Mouse (Mus musculus): Measurements from ENCODE around the gene Gjc1. TPM values are rescaled to one million over a fixed set of nuclear protein-coding genes. Genes with fewer than 3 reads are reported as not detected.

Gjc1 gene
- total RNA-seq (2021), result 10 to 100 TPM; 13.6 to 21.6 TPM
- long read RNA-seq, experiment 1, transcript Gjc1-201 (3 exons, 1,903 nt), result major isoform, 19 of 35 reads
- long read RNA-seq, experiment 1, partial matches to known transcripts, result 0 of 35 reads
- long read RNA-seq, experiment 1, other reads (novel, unspliced or antisense), result 12 of 35 reads
- long read RNA-seq, experiment 2, transcript Gjc1-201 (3 exons, 1,903 nt), result major isoform, 7 of 12 reads
- long read RNA-seq, experiment 2, partial matches to known transcripts, result 0 of 12 reads
- long read RNA-seq, experiment 2, other reads (novel, unspliced or antisense), result 5 of 12 reads

DNA sequence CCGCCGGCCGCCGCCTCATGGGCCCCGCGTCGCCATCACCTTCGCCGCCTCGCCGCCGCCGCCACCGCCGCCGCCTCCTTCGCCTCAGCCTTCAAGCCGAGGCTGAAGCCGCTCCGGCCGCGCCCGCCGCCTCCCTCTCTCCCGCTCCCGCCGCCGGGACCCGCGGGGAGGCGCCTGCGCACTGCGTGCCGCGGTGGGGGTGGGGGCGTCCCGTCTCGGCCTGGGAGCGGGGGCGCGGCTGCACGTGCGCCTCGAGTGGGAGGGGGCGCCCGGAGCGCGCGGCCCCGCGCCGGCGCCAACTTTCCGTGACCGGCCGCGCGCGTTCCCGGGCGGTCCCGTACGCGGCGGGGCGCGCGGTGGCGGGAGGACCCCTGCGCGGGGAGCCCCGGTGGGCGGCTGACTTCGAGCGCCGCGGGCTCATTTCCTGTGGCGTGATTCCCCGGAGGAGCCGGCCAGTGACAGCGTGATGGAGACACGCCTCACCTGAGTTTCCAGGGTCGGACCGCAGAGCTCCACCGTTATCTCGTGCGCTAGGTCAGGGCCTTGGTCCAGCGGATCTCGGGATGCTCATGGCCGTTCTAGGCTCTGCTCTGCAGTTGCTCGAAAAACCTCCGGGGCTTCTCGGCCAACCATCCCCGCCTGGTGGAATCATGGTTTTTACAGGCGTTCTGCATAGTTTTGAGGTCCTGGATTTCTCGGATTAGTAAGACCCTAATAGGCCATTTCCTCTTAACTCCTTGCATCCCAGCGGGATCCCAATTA is at the start of gene Gjc1:
TSS of gene Gjc1 (minus strand) at position 680 of the 762 bp plus-strand sequence.
- peak; percentile 83 to 90 for DNase-seq

GRCm38 (mm10) chr11:102864272-102864671 is 44.8 kb upstream of the Gjc1 start:
- DNase-seq, result peak; percentile 74 to 81

GRCm38 (mm10) chr11:102859933-102860332 is 40.4 kb upstream of the Gjc1 start:
- no peak for DNase-seq

DNA sequence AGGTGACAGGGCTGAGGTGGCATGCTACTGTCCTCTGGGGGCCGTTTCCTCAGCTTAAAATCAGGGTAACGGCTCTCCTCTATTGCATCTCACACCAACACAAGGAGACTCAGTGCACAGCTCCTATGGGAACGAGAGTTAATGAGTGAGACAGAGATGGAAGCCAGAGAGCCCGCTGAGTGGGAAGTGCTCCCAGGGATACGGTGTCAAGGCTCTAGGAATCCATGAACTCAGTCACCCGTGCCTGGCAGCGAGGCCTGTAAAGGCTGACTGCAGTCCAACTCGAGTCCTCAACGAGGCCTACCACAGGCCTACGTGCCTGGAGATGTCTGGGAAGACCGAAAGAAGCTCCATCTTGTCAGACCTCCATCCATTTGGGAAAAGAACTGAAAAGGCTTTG is 39.5 kb upstream of the Gjc1 start:
- no peak for DNase-seq

- no peak for DNase-seq
Measured at GRCm38 (mm10) chr11:102855941-102856340, 36.4 kb upstream of the Gjc1 start.

GRCm38 (mm10) chr11:102853760-102854159 is 34.3 kb upstream of the Gjc1 start:
- DNase-seq, result no peak

- DNase-seq, result peak; percentile 85 to 91
Measured at GRCm38 (mm10) chr11:102851883-102852282, 32.4 kb upstream of the Gjc1 start.

DNA sequence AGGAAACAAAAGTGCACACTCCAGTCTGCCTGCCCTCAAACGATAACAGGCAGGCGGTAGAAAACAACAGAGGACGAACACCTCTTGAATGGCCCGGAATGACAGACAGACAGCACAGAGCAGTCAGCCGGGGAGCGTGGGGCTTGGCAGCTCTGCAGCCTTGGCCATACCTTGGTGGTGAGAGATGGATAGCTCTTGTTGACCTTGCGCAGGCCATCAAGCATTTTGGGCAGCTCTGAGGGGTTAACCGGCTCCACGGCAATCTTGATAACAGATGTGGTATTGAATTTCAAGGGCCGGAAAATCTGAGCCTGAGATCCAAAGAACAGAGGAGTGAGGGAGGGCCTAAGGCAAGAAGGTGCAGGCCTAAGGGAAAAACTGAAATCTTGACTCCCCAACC is 26.4 kb upstream of the Gjc1 start:
- DNase-seq, result peak; percentile 32 to 40

DNA sequence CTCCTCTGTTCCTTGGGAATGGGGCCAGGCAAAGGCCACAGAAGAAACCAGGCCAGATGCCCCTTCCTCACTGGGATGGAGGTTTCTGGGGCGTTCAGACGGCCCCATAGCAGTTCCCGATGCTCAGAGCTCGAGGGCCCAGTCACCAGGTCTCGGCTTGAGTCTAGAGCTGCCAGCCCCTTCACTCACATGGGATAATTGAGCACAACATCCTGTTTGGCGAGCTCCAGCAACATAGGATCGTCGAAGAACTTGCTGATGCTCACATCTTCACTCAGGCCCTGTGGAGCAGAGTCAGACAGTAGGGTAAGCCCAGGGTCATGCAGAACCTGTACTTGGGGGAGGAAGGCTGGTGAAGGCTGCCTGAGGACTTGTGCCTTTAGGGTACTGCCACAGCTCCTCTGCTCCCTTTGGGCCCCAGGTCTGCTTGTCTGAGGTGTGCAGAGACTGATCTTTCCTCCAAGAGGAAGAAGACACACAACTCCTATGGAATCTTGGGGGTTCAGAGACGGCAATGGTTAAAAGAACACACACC is 19.2 kb upstream of the Gjc1 start:
- no peak for DNase-seq

DNA sequence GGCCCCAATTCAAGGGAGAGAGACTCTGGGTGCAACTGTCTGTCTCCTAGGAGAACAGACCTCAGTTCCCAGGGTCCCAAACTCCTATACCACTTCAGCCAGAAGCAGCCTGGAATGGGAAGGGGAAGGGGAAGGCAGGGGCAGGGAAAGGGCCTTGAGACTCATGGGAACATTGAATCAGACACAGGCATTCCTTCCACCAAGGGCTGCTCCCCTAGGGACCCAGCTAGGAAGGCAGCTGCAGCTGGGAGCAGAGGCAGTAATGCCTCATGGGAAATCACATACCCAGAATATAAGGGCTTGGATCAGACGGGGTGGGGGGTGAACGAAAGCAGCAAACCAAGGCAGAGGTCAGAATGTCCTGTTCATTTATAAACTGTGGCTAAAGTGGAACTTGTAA is 18.6 kb upstream of the Gjc1 start:
- peak in 1 of 2 experiments; percentile 28 for DNase-seq

GRCm38 (mm10) chr11:102837385-102837784 is 17.9 kb upstream of the Gjc1 start:
- no peak for DNase-seq

DNA sequence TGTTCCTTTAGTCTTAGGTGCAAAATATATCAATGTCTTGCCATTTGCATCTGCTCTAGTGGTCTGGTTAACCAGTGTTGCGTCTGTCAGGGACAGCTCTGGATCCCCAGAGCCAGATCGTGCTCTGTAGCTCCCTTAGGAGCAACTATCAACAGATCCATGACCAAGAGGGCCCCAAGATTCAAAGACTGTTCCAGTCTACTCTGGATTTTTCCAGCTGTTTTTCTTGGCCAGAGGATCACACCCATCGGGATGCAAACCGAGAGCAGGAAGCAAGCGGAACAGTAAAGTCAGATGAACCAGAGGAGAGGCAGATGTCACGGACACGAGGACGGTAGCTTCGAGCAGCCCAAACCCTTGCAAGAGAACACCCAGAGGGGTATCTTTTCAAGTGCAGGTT is 16.6 kb upstream of the Gjc1 start:
- no peak for DNase-seq

GRCm38 (mm10) chr11:102835549-102835948 is 16.0 kb upstream of the Gjc1 start, which contains the start of gene Higd1b:
Gene Higd1b (plus strand): TSS chr11:102835849.
- no peak for DNase-seq

- no peak for DNase-seq
Measured at GRCm38 (mm10) chr11:102834219-102834618, 14.7 kb upstream of the Gjc1 start.

DNA sequence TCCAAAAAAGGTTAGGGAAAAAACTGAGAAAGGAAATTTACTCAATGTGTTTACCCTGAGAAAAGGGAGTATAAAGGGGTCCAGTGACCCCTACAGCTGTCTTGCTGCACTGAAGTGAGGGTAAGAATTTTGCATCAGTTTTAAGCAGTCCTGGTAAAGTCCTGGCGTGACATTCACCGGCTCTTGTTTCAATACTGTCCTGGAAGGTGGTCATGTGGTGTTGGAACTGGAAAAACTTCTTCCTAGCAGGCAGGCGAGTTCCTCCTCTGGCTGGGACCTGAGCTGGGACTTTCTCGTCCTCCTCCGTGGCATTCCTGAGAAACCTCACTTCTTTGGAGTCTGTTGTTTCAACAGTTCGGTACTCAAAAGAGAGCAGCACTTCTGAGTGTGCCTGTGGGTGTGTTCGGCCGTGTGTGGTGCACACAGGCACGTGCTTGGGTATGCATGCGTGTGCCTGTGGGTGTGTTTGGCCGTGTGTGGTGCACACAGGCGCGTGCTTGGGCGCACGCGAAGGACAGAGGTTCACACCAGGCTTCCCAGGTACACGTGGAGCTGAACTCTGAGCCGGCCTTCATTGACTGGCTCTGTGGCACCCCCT is 13.3 kb upstream of the Gjc1 start:
- DNase-seq, result no peak

DNA sequence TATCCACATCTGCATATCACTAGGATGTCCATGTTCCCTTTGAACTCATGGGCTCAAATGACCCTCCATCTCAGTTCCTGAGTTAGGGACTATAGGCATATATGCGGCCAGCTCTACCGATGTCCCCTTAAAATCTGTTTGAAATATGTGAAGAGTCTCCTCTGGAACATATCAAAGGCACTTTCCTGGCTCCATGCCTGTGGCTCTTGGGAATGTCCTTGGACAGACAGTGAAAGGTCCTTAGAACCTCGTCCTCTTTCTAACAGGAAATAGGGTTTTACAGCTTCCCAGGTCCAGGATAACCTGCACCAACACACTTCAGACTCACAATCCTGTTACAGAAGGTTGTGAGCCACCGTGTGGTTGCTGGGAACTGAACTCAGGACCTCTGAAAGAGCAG is 10.8 kb upstream of the Gjc1 start:
- peak; percentile 79 for DNase-seq

DNA sequence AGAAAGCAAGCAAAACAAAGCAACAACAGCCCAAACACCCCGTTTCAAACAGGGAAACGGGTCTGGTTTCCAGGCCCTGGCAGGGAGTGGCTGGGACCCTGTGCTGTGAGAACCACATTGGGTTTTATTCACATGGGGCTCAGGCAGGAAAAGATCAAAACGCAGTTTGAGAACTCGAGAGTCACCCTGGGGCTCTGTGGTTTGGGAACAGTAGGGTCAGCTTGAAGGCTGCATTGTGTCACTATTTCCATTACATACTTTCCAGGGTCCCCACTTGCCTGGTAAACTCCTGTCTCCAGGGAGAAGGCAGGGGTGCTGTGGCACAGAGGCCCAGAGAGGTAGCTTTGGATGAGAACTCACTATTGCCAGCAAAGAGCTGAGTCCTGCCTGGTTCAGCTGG is 7.6 kb upstream of the Gjc1 start:
- no peak for DNase-seq

DNA sequence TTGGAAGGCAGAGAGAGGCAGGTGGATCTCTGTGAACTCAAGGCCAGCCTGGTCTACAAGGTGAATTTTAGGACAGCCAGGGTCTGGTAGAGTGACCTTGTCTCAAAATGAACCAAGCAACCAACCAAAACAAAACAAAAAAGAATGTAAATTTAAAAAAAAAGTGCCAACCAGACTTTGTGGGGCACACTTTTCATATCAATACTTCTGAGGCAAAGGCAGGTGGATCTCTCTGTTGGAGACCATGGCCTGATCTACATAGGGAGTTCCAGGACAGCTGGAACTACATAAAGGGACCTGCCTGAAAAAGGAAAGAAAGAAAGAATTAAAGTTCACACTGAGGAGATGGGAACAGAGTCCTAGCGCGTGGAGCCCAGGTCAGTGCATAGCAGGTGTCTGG is 7.0 kb upstream of the Gjc1 start:
- no peak for DNase-seq

- no peak for DNase-seq
Measured at GRCm38 (mm10) chr11:102821231-102821630, 1.7 kb upstream of the Gjc1 start.

GRCm38 (mm10) chr11:102820432-102820831 is 932 bp upstream of the Gjc1 start:
- no peak for DNase-seq

DNA sequence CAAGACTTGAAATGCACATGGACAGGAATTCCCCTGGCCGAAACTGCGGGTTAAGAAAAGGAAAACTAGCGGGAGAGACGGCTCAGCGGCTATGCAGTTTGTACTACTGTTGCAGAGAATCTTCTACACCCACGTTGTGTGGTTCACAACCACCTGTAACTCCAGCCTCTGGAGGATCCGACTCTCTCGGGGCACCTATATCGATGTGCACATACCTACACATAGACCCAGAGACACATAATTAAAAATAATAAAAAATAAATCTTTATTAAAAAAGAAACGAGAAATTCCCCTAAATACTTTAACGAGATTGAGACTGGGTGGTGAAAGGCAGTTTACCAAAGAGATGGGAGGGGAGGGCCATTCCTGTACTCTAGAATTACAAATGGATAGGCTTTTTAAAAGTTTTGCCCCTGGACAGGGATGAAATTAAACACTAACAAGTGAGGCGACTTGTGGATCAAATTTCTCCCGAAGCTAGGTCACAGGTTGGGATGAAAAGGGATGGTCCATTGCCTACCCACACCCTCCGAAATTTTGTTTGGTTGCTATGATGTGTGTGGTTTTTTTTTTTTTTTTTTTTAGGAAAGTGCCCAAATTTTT is 384 bp upstream of the Gjc1 start:
- no peak for DNase-seq
